Mouse (Mus musculus): ENCODE results near the gene Tssk1. TPM values are rescaled to one million over a fixed set of nuclear protein-coding genes. Genes with fewer than 3 reads are reported as not detected.

Gene Tssk1
- polyA plus RNA-seq, 1 experiment, result 0.04 TPM

DNA sequence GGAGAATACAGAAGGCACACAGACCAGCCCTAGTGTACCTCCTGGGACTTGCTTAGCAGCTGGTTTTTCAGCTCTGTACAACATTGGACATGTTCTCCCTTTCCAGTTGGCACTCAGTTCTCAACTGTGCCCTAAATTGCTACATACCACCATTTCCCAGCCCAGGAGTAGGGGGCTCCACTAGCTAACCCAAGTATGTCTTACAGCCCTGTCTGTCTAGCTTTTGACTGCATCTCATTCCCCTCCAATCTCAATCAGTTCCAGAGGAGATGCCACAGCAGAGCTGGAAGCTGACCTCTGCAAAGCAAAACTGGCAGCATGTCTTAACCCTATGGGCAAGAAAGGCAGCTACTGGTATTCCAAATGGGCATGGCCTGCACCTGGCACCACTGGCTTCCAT lies 2.1 kb downstream of the Tssk1 start:
- DNase-seq (ENCODE audit: extremely low spot score in 1 of 2, low spot score in 1 of 2), result no peak

DNA sequence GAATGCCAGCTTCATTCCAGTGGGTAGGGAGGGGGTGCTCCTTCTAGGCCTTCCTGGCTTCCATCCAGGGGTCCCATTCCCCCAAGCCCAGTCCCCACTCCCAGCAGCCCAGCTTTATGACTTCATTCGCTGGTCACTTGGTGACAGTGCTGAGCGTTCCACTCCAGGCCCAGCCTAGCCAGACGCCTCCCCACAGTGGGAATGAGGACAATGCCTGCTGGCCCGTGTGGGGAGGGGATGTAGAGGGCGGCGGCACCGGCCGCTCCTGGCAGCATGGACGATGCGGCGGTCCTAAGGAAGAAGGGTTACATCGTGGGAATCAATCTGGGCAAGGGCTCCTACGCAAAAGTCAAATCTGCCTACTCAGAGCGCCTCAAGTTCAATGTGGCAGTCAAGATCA lies 4.4 kb downstream of the Tssk1 start, which contains the start of the genes Dgcr2 and Tssk2:
Dgcr2 (minus strand) TSS at position 101 of the 400 bp plus-strand sequence.
Tssk2 (plus strand) TSS at position 176 of the 400 bp plus-strand sequence.
- no peak for DNase-seq (ENCODE audit: extremely low spot score in 1 of 2, low spot score in 1 of 2)

DNA sequence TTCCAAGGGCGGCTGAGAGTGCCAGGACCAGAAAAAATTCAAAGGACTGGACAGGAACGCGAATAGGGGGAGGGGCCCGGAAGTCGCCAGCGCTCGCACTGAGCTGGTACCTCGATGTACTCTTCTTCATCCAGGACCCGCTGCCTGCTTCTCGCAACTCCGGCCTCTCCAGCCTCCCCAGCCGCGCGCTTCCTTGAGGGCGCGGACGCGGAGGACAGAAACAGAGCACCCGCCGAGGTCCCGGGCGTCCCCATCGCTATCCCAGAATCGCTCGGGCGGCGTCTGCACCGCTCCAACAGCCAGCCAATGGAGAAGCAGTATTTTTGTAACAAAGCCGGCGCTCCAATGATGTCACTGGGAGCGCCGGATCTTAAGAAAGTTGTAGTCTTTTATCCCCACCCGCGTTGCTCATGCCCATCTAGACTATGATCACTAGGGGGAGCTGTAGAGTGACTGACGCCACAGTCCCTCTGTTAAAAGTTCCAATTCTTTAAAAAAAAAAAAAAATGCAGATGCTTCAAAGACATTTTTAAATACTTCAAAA lies 17.1 kb downstream of the Tssk1 start, which contains the start of gene Ess2:
Ess2 (minus strand) TSS at position 297 of the 544 bp plus-strand sequence.
- DNase-seq (ENCODE audit: extremely low spot score in 1 of 2, low spot score in 1 of 2), result peak; percentile 93 to 97

- no peak for DNase-seq (ENCODE audit: extremely low spot score in 1 of 2, low spot score in 1 of 2)
Measured at GRCm38 (mm10) chr16:17914307-17915249, 20.6 kb downstream of the Tssk1 start, which contains the start of gene Gsc2. Gene Gsc2, minus strand, starts transcription at chr16:17915059.

GRCm38 (mm10) chr16:17920586-17920985 lies 26.6 kb downstream of the Tssk1 start:
- DNase-seq (ENCODE audit: extremely low spot score in 1 of 2, low spot score in 1 of 2), result no peak

- peak; percentile 93 to 97 for DNase-seq (ENCODE audit: extremely low spot score in 1 of 2, low spot score in 1 of 2)
Measured at GRCm38 (mm10) chr16:17921325-17922162, 27.5 kb downstream of the Tssk1 start.

DNA sequence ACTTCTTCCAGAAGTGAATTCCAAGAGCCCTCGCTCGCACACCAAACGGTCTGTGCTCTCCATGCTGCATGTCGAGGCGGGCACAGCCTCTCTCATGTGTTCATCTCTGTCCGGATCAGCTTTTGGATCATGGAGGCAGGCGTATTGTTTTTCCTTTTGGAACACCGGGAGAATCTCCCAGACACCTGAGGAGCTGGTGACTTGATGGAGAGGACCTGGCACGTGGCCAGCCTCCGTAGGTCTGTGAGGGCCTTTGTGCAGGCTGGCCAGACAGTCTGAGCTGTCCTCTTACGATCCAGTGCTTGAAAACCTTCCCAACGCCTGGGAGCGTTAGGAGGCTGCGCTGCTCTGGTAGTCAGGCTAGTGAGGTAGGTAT lies 28.1 kb downstream of the Tssk1 start:
- DNase-seq (ENCODE audit: extremely low spot score in 1 of 2, low spot score in 1 of 2), result peak in 1 of 2 experiments; percentile 31

GRCm38 (mm10) chr16:17927351-17928082 lies 33.5 kb downstream of the Tssk1 start:
- no peak for DNase-seq (ENCODE audit: extremely low spot score in 1 of 2, low spot score in 1 of 2)

DNA sequence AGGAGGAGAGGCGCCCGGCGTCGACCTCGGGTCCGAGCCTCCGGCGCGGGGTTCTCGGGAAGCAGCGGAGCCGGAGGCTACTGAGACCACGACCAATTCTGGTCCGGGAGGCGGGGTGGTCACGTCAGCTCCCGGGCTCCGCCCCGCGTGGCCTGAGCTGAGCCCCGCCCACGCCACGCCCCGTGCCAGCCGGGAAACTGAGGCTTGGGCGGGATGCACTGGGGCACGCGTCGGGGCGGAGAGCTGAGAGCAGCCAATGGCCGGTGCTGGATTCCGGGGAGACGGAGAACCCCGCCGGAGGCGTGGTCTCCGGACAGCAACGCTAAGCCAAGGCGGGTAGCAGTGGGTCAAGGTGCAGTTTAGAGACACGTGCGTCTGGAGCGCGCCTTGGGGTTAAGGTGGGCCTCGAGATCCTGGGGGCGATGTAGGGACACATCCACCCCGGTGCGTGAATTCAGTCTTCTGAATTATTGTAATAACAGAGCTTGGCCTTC lies 34.1 kb downstream of the Tssk1 start, which contains the start of gene Slc25a1:
Slc25a1 (minus strand) TSS at position 133 of the 494 bp plus-strand sequence.
- DNase-seq (ENCODE audit: extremely low spot score in 1 of 2, low spot score in 1 of 2), result peak; percentile 59 to 83

DNA sequence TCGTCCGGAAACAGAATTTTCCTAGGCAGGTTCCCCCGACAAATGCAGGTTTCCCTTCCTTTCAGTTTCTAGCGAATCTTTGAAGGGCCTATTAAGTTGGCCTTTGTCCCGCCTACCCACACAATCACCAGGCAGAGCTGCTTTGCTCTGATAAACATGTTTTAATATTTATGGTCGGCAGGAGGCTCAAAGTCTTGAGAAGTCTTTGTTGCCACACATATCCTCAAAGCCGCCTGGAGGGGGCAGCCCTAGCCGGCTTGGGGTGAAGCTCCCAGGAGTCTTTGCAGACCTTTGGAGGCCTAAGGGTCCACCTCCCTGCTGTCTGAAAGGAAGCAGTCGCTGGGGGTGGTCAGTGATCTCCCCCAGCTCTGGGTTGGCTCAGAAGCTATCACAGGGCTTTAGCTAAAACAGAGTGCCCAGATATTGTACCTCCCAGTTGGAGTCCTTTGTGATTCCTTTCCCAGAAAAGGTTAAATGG lies 34.6 kb downstream of the Tssk1 start:
- DNase-seq (ENCODE audit: extremely low spot score in 1 of 2, low spot score in 1 of 2), result peak in 1 of 2 experiments; percentile 74

DNA sequence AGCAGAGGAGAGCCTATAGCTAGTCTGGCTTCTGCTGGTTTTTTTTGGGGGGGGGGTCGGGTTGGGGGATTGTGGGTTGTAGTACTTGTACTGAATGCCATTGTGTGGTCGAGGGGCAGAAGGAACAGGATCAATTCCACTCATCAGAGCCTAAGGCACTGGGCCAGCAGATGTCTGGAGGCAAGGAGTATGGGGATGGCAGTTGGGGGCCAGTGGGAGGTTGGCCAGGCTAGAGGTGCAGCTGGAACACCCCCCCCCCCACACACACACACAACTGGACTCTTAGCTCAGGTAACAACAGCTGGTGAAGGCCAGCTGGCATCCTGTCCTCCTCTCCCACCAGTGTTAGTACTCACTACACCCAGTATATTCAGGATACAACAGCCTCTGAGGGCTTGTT lies 35.2 kb downstream of the Tssk1 start:
- no peak for DNase-seq (ENCODE audit: extremely low spot score in 1 of 2, low spot score in 1 of 2)

GRCm38 (mm10) chr16:17929631-17930030 lies 35.6 kb downstream of the Tssk1 start:
- DNase-seq (ENCODE audit: extremely low spot score in 1 of 2, low spot score in 1 of 2), result no peak

- peak in 1 of 2 experiments; percentile 38 for DNase-seq (ENCODE audit: extremely low spot score in 1 of 2, low spot score in 1 of 2)
Measured at GRCm38 (mm10) chr16:17931906-17932460, 38.0 kb downstream of the Tssk1 start.

DNA sequence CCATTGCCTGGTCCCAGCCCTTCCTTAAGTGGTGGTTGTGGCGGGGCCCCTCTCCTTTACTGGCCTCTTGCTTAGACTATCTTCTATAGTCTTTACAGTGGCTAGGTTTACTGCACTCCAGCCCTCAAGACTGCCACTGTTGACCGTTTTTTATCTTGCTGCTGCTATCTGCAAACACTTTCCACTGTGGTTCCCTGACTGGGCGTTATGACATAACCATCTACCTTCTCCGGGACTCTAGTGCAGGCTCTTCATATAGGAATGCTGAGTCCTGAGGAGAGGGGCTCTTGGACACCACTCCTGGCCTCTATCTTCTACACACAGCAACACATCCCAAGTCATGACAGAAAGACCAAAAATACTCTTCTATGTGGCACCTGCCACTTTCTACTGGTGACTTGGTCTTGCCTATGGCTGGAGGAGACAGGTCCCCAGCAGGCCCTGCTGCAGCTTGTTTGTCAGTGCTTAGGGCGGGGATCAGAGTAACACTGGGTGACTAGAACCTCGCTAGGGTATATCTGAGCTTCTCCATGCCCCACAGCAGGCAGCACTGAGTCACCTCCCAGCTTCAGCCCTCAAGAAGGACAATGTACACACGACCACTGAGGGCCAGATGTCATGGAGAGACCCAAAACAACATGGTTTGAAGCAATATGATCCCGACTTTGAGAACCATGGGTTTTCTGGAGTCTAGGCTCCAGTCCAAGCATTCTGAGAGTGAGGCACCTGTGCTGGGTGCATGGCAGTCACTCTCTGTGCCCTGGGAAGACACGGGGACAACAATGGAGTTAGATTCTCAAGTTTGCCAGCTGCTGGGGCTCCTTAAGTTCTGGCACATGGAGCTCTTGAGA lies 39.8 kb downstream of the Tssk1 start:
- no peak for DNase-seq (ENCODE audit: extremely low spot score in 1 of 2, low spot score in 1 of 2)

DNA sequence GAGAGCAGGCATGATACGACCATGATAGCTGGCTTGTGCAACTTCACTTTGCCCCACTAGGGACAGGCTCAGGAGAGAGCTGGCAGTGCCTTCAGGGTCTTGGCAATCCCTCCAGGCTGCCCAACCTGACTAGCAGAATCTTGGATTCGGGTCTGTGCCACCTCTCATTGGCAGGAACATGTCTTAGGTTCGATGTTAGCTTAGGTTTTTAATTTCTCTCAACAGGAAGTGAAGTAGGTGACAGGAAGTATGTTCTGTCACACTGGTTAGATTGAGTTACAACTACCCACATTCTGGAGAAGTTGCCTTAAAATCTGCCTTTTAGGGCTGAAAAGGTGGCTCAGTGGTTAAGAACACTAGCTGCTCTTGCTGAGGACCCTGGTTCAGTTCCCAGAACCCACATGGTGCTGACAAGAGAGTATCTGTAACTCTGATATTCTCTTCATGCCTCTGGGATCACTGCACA lies 40.5 kb downstream of the Tssk1 start:
- DNase-seq (ENCODE audit: extremely low spot score in 1 of 2, low spot score in 1 of 2), result no peak

DNA sequence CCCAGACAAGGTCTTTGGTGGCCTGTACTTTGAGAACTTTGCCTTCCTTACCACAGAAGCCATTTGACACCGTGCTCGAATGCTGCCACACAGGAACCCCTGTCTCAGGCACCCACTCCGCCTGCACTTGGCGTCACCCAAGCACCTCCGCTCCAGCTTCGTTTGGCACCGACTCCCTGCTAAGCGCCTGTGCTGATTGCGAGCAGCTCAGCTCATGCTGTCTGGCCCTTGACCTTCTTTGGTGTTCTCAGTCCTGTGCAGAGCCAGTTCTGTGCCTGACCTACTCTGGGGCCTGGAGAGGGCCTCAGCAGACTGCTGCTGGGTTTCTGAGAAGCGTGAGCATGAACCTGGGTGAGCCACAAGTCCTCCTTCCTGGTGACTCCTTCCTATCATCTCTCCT lies 42.8 kb downstream of the Tssk1 start:
- DNase-seq (ENCODE audit: extremely low spot score in 1 of 2, low spot score in 1 of 2), result no peak

DNA sequence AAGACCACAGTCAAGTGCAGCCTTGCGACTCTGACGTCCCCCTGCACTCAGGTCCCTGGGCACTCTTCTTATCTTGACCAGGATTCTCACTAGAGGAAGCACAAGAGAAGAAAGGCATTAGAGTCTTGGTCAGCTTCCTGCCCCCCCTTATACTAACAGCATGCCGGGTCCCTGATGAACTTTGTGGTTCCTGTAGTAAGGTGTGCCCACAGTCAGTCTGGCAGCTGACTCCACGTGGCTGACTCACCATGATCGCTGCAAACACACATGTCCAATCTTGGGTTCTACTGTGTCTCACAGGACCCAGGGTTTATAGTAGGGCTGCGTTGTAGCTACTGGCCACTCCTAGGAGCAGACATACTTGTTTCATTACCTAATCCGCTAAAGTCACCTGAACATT lies 44.2 kb downstream of the Tssk1 start:
- no peak for DNase-seq (ENCODE audit: extremely low spot score in 1 of 2, low spot score in 1 of 2)

GRCm38 (mm10) chr16:17938821-17939220 lies 44.8 kb downstream of the Tssk1 start:
- DNase-seq (ENCODE audit: extremely low spot score in 1 of 2, low spot score in 1 of 2), result peak in 1 of 2 experiments; percentile 58

Measured in frontal cortex, adult 2 months (tissue).